Mouse (Mus musculus) gastrocnemius, postnatal 10 days (tissue): Measurements from ENCODE around the gene Pbxip1. TPM values are rescaled to one million over a fixed set of nuclear protein-coding genes. Genes with fewer than 3 reads are reported as not detected.

Experiments
- DNase-seq: peaks from one replicate; pipeline ENCODE4 v3.0.0; 2021; ENCODE audit warnings: mixed read lengths
- total RNA-seq, 2 experiments: library from RNA; stranded (reverse); gene quantifications; 2 replicates each; pipeline ENCODE4 v1.2.3; 2021

Pbxip1 gene
- total RNA-seq, 2 experiments from 2014 or later, result 155 to 167 TPM

DNA sequence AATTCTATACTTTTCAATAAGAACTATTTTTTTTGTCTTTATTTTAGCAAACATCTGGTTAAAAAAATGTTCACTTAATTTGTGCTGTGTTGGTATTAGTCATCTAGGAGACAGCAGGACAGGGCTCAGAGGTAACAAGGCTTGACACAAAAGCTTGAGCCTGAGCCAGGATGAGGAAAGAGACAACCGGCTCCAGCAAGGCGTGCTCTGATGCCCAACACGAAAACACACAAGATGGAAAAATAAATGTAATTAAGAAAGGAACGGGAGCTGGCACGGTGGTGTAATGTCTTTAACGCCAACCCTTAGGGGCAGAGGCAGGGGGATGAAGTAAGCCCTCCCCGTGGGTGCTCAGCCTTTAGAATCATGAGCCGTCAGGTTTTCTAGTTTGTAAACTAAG, 49.6 kb downstream of the Pbxip1 start:
- no peak for DNase-seq

GRCm38 (mm10) chr3:89486916-89487702, 50.6 kb downstream of the Pbxip1 start:
- DNase-seq, result no peak

DNA sequence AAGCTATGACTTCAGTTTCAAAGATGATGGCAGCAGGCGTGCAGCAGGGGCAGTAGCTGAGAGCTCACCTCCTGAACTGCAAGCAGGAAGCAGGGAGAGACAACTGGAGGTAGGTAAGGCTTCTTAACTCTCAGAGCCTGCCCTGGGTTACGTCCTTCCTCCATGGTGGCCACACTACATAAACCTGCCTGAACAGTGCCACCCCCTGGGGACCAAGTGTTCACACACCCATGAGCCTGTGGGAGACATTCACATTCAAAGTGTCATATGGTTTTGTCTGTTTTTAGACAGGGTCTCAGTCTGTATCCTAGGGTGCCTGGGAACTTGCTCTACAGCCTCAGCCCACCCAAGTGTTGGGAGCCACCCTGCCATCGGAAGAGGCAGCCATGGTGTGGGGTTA, 54.3 kb downstream of the Pbxip1 start:
- no peak for DNase-seq

- no peak for DNase-seq
Observed at GRCm38 (mm10) chr3:89491559-89491958, 55.1 kb downstream of the Pbxip1 start.

GRCm38 (mm10) chr3:89492701-89493151, 56.2 kb downstream of the Pbxip1 start:
- DNase-seq, result no peak

DNA sequence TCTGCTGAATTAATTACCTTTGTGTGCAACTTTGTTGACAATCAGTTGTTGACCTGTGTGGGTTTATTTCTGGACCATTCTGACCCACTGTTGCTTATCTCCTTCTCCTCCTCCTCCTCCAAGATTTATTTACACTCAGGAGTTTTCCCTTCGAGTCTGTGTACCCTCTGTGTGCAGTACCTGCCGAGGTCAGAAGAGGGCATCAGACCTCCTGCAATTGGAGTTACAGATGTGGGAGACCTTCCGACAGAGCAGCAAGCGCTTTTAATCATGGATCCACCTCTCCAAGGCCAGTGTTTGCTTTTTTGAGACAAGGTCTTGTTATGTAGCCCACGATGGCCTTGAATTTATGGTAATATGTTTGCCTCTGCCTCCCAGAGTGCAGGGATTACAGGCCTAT, 58.1 kb downstream of the Pbxip1 start:
- DNase-seq, result no peak

DNA sequence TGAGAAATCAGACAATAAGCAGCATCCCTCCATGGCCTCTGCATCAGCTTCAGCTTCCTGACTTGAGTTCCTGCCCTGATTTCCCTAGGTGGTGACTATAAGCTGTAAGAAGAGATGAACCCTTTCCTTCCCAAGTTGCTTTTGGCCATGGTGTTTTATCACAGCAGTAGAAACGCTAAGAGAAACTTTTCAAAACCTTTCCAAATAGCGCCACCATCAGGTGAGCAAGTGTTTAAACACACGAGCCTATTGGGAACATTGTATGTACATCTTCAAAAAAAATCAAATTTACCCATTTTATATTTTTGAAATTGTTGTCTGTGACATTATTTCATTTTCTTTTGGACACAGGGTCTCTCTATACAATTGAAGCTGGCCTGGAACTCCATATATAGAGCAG, 59.9 kb downstream of the Pbxip1 start:
- DNase-seq, result no peak

DNA sequence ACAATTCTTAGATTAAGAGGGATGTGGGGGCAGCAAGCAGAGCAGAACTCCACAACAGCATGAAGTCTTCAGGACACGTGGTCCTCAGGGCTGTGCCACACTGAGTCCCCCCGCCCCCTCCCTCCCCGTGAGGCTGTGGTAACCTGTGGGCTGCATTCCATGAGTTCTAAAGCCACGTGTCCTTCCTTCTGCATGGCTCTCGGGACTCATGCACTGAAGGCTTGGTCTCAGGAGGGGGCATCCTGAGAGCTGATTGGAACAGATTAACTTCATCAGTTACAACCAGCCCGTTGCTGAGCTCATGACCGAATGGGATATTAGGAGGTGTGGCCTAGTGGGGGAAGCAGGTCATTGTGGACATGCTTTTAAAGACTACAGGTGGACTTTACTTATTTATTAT, 63.2 kb downstream of the Pbxip1 start:
- DNase-seq, result no peak

Other genes with a start within 250 kb of the Pbxip1 start
- gene Gba, start 233.8 kb upstream of the Pbxip1 start, total RNA-seq, result 10 to 100 TPM; 20.6 to 24.5 TPM
- gene Thbs3, start 221.5 kb upstream of the Pbxip1 start, total RNA-seq, result 10 to 100 TPM; 46.2 to 61.5 TPM
- 10 to 100 TPM; 55.2 to 57.3 TPM for gene Mtx1, start 209.6 kb upstream of the Pbxip1 start, total RNA-seq
- gene Muc1, start 207.6 kb upstream of the Pbxip1 start, total RNA-seq, result under 1 TPM; 0.16 to 0.63 TPM
- gene Krtcap2, start 190.7 kb upstream of the Pbxip1 start, total RNA-seq, result 10 to 100 TPM; 78.1 to 93.1 TPM
- gene Trim46, start 190.4 kb upstream of the Pbxip1 start, total RNA-seq, result under 1 TPM; 0.70 to 0.86 TPM
- 10 to 100 TPM; 47.4 to 54.9 TPM for gene Dpm3, start 177.3 kb upstream of the Pbxip1 start, total RNA-seq
- 10 to 100 TPM; 19.0 to 28.7 TPM for gene Slc50a1, start 166.1 kb upstream of the Pbxip1 start, total RNA-seq
- 10 to 100 TPM; 21.1 to 26.3 TPM for gene Efna1, start 155.6 kb upstream of the Pbxip1 start, total RNA-seq
- gene Efna3, start 113.7 kb upstream of the Pbxip1 start, total RNA-seq, result not detected
- gene Efna4, start 98.7 kb upstream of the Pbxip1 start, total RNA-seq, result 1 to 10 TPM in 1 of 2 experiments, under 1 TPM in 1; 0.82 to 1.9 TPM
- 10 to 100 TPM; 32.6 to 48.1 TPM for gene Adam15, start 86.7 kb upstream of the Pbxip1 start, total RNA-seq
- not detected for gene Dcst2, start 74.7 kb upstream of the Pbxip1 start, total RNA-seq
- gene Dcst1, start 71.5 kb upstream of the Pbxip1 start, total RNA-seq, result under 1 TPM; 0.12 to 0.14 TPM
- 10 to 100 TPM; 19.1 to 21.8 TPM for gene Zbtb7b, start 41.9 kb upstream of the Pbxip1 start, total RNA-seq
- under 1 TPM; 0.59 to 0.73 TPM for gene Lenep, start 33.9 kb upstream of the Pbxip1 start, total RNA-seq
- gene Flad1, start 24.8 kb upstream of the Pbxip1 start, total RNA-seq, result 10 to 100 TPM; 25.8 to 29.5 TPM
- 10 to 100 TPM; 19.7 to 22.3 TPM for gene Cks1b, start 18.3 kb upstream of the Pbxip1 start, total RNA-seq
- 10 to 100 TPM; 50.0 to 57.8 TPM for gene Shc1, start 18.3 kb upstream of the Pbxip1 start, total RNA-seq
- gene Pygo2, start 6.5 kb upstream of the Pbxip1 start, total RNA-seq, result 10 to 100 TPM; 15.9 to 22.2 TPM
- gene Pmvk, start 17.8 kb downstream of the Pbxip1 start, total RNA-seq, result 1 to 10 TPM; 9.8 to 9.9 TPM
- gene Kcnn3, start 83.5 kb downstream of the Pbxip1 start, total RNA-seq, result 10 to 100 TPM in 1 of 2 experiments, 1 to 10 TPM in 1; 6.9 to 11.9 TPM